Mouse (Mus musculus) lung, embryonic 14.5 days (tissue): Measurements from ENCODE around the gene Ergic1. TPM values are rescaled to one million over a fixed set of nuclear protein-coding genes. Genes with fewer than 3 reads are reported as not detected.
A peak's percentile ranks its signal among the peaks of the same experiment; 100 is the strongest.

ENCODE experiments used
- ATAC-seq: fragments of 200-750 bp; cut with Nextera tagmentation; 2 replicates; pipeline ENCODE4 v1.8.0; 2017; ENCODE audit warnings: mild to moderate bottlenecking, moderate TSS enrichment, moderate library complexity; ENCODE audit not compliant: insufficient read depth
- DNase-seq: peaks from one replicate; pipeline ENCODE4 v3.0.0-alpha.2; 2015
- H3K27ac ChIP-seq: fragments of 300-500 bp; sonication (generic); 2 replicates; pipeline ENCODE4 v1.5.1; 2014; ENCODE audit warnings: low read depth, mild to moderate bottlenecking, moderate library complexity
- H3K27me3 ChIP-seq: fragments of 300-500 bp; sonication (generic); 2 replicates; pipeline ENCODE4 v1.6.1; 2014; ENCODE audit warnings: low read length, control low read depth; ENCODE audit not compliant: insufficient read depth
- H3K36me3 ChIP-seq: fragments of 300-500 bp; sonication (generic); 2 replicates; pipeline ENCODE4 v1.6.1; 2014; ENCODE audit warnings: control low read depth; ENCODE audit not compliant: insufficient read depth
- H3K4me1 ChIP-seq: fragments of 300-500 bp; sonication (generic); 2 replicates; pipeline ENCODE4 v1.6.1; 2014; ENCODE audit warnings: antibody characterized with exemption, control low read depth; ENCODE audit not compliant: insufficient read depth
- H3K4me2 ChIP-seq: fragments of 300-500 bp; sonication (generic); 2 replicates; pipeline ENCODE4 v1.6.1; 2014; ENCODE audit warnings: mild to moderate bottlenecking
- H3K4me3 ChIP-seq: fragments of 300-500 bp; sonication (generic); 2 replicates; pipeline ENCODE4 v1.5.1; 2014; ENCODE audit warnings: low read depth, low read length
- H3K9ac ChIP-seq: fragments of 300-500 bp; sonication (generic); 2 replicates; pipeline ENCODE4 v1.6.1; 2014
- H3K9me3 ChIP-seq: fragments of 300-500 bp; sonication (generic); 2 replicates; pipeline ENCODE4 v1.6.1; 2016; ENCODE audit warnings: low read depth, low read length, control low read depth
- CTCF ChIP-seq: IDR thresholded peaks from 2 replicates; pipeline ENCODE4 v1.5.1; 2016; ENCODE audit warnings: antibody characterized with exemption, low read depth
- WGBS: fragments of 180-500 bp; shearing (Covaris S2); extraction: QIAGEN DNeasy Blood & Tissue Kit; methylation state at CpG from one replicate; pipeline ENCODE4 v1.1.7; 2014; 5-methylcytosine and 5-hydroxymethylcytosine counted together
- polyA plus RNA-seq: library from polyadenylated mRNA; unstranded; fragments of >200 nt; fragmentation: Nextera tagmentation; extraction: Ambion mirVana; gene quantifications from 2 replicates; pipeline ENCODE4 v1.2.1, GENCODE M21; 2014

Gene Ergic1
- polyA plus RNA-seq, 1 experiment from 2014 or later, result 125 TPM

- H3K4me3 ChIP-seq, result no peak overlapping the region
- H3K27me3 ChIP-seq, result no peaks in the 10 kb centered on the region
- WGBS, result 57% methylated on average over 2 of the region's 2 CpGs
- DNase-seq, result no peak
- no peak overlapping the region for H3K4me2 ChIP-seq
- TF ChIP-seq CTCF, result no peak
- H3K4me1 ChIP-seq, result no peaks in the 10 kb centered on the region
- H3K9me3 ChIP-seq, result no peaks in the 10 kb centered on the region
- no peak overlapping the region for H3K27ac ChIP-seq
- ATAC-seq, result no peak
- 0 out of 2 replicates have a peak, but pooled peaks cover under 1% of the 10 kb centered on the region for H3K36me3 ChIP-seq
- H3K9ac ChIP-seq, result no peak overlapping the region
Observed at GRCm38 (mm10) chr17:26689810-26690209, 128.5 kb downstream of the Ergic1 start.

GRCm38 (mm10) chr17:26690236-26690635, 128.9 kb downstream of the Ergic1 start:
- H3K27me3 ChIP-seq, result no peaks in the 10 kb centered on the region
- H3K4me1 ChIP-seq, result no peaks in the 10 kb centered on the region
- no peak for ATAC-seq
- H3K4me2 ChIP-seq, result no peak overlapping the region
- H3K4me3 ChIP-seq, result no peak overlapping the region
- 79% methylated on average over 5 of the region's 5 CpGs for WGBS
- TF ChIP-seq CTCF, result no peak
- peaks cover under 1% of the 10 kb centered on the region; the same call in 1 of the 2 replicates for H3K36me3 ChIP-seq
- H3K27ac ChIP-seq, result no peak overlapping the region
- DNase-seq, result no peak
- H3K9me3 ChIP-seq, result no peaks in the 10 kb centered on the region
- H3K9ac ChIP-seq, result no peak overlapping the region

- Histone ChIP-seq H3K9ac (no peak overlapping the region), H3K4me3 (no peak overlapping the region), H3K27me3 (no peaks in the 10 kb centered on the region), H3K9me3 (no peaks in the 10 kb centered on the region), H3K27ac (no peak overlapping the region), H3K4me1 (no peaks in the 10 kb centered on the region), H3K36me3 (peaks cover 6% of the 10 kb centered on the region; the same call in 1 of the 2 replicates), H3K4me2 (no peak overlapping the region)
- DNase-seq, result no peak
- no peak for ATAC-seq
- no peak for TF ChIP-seq CTCF
- 82% methylated on average over 7 of the region's 7 CpGs for WGBS
Observed at GRCm38 (mm10) chr17:26691110-26691509, 129.8 kb downstream of the Ergic1 start.

GRCm38 (mm10) chr17:26693424-26693823, 132.1 kb downstream of the Ergic1 start:
- H3K36me3 ChIP-seq, result peaks cover 17% of the 10 kb centered on the region; the same call in 1 of the 2 replicates
- no peaks in the 10 kb centered on the region for H3K4me1 ChIP-seq
- DNase-seq, result no peak
- H3K9me3 ChIP-seq, result no peaks in the 10 kb centered on the region
- no peak for TF ChIP-seq CTCF
- H3K4me3 ChIP-seq, result no peak overlapping the region
- ATAC-seq, result no peak
- H3K9ac ChIP-seq, result no peak overlapping the region
- 68% methylated on average over 7 of the region's 7 CpGs for WGBS
- H3K27ac ChIP-seq, result no peak overlapping the region
- no peak overlapping the region for H3K4me2 ChIP-seq
- no peaks in the 10 kb centered on the region for H3K27me3 ChIP-seq

GRCm38 (mm10) chr17:26694171-26694570, 132.9 kb downstream of the Ergic1 start:
- no peaks in the 10 kb centered on the region for H3K9me3 ChIP-seq
- H3K27me3 ChIP-seq, result no peaks in the 10 kb centered on the region
- H3K4me1 ChIP-seq, result no peaks in the 10 kb centered on the region
- 54% methylated on average over 7 of the region's 7 CpGs for WGBS
- H3K4me2 ChIP-seq, result no peak overlapping the region
- DNase-seq (no peak), ATAC-seq (no peak)
- H3K9ac ChIP-seq, result no peak overlapping the region
- TF ChIP-seq CTCF, result no peak
- H3K4me3 ChIP-seq, result no peak overlapping the region
- no peak overlapping the region for H3K27ac ChIP-seq
- H3K36me3 ChIP-seq, result peaks cover 24% of the 10 kb centered on the region

GRCm38 (mm10) chr17:26695193-26695592, 133.9 kb downstream of the Ergic1 start:
- Histone ChIP-seq H3K9me3 (no peaks in the 10 kb centered on the region), H3K27me3 (no peaks in the 10 kb centered on the region), H3K27ac (no peak overlapping the region), H3K4me2 (no peak overlapping the region), H3K36me3 (peaks cover 34% of the 10 kb centered on the region), H3K4me1 (no peaks in the 10 kb centered on the region), H3K4me3 (no peak overlapping the region), H3K9ac (no peak overlapping the region)
- TF ChIP-seq CTCF, result no peak
- ATAC-seq, result no peak
- WGBS, result 96% methylated on average over 3 of the region's 3 CpGs
- DNase-seq, result no peak

- H3K9me3 ChIP-seq, result no peaks in the 10 kb centered on the region
- 86% methylated on average over 5 of the region's 5 CpGs for WGBS
- H3K27me3 ChIP-seq, result no peaks in the 10 kb centered on the region
- H3K9ac ChIP-seq, result no peak overlapping the region
- no peak for ATAC-seq
- H3K4me3 ChIP-seq, result no peak overlapping the region
- peaks cover 37% of the 10 kb centered on the region for H3K36me3 ChIP-seq
- no peaks in the 10 kb centered on the region for H3K4me1 ChIP-seq
- DNase-seq, result peak; percentile 32
- TF ChIP-seq CTCF, result peak; percentile 53
- H3K27ac ChIP-seq, result no peak overlapping the region
- no peak overlapping the region for H3K4me2 ChIP-seq
Observed at GRCm38 (mm10) chr17:26698846-26699245, 137.6 kb downstream of the Ergic1 start.
